Mouse (Mus musculus): Measurements from ENCODE around the gene Fmo1.

DNA sequence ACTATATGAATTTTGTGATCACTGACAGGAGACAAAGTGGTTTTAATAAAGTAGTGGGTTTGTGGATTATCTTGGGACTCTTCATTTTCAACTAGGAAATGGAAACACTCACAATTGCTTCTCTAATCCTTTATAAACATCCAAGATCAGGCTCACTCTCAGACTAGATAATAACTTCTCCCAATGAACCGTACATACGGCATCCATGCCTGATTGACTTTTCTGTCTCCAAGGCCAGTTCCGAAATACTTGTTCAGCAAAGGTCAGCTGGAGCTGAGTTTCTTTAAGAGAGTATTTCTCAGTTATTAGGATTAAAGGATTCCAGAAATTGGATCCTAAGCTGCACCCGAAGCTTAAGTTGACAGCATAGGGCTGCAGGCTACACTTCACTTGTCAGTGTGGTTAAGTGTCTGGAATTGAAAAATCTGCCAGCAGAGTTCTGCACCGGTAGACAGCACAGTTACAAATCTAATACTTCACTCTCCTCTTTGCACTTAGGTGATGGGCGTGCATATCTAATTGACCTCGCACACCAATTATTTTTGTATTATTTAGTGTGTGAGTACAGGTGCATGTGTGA, 82.7 kb downstream of the Fmo1 start:
- TF ChIP-seq CTCF (IDR thresholded peaks at IDR 0.05; ENCODE audit: borderline replicate concordance, insufficient read depth, low read length): no peak
- no peak for TF ChIP-seq POLR2A (IDR thresholded peaks at IDR 0.05; ENCODE audit: low read depth, low read length)
